Mouse (Mus musculus) kidney, embryonic 15.5 days (tissue): Measurements from ENCODE around the gene Car1. TPM values are rescaled to one million over a fixed set of nuclear protein-coding genes. Genes with fewer than 3 reads are reported as not detected.
A peak's percentile ranks its signal among the peaks of the same experiment; 100 is the strongest.
"Not testable (repeated sequence)": the region's sequence is repeated elsewhere in the genome, so short reads cannot be mapped to it uniquely, and the experiment has no call there.

Source experiments
- ATAC-seq: fragments of 200-750 bp; cut with Nextera tagmentation; replicated peaks from 2 replicates; pipeline ENCODE4 v1.8.0; 2017; ENCODE audit warnings: moderate TSS enrichment; ENCODE audit not compliant: low FRiP score
- H3K27ac ChIP-seq: fragments of 300-500 bp; sonication (generic); 2 replicates; pipeline ENCODE4 v1.5.1; 2015; ENCODE audit warnings: mild to moderate bottlenecking, inconsistent platforms
- H3K27me3 ChIP-seq: fragments of 300-500 bp; sonication (generic); 2 replicates; pipeline ENCODE4 v1.6.1; 2015; ENCODE audit warnings: inconsistent platforms
- H3K36me3 ChIP-seq: fragments of 300-500 bp; sonication (generic); 2 replicates; pipeline ENCODE4 v1.6.1; 2015; ENCODE audit warnings: inconsistent platforms
- H3K4me1 ChIP-seq: fragments of 300-500 bp; sonication (generic); 2 replicates; pipeline ENCODE4 v1.6.1; 2015; ENCODE audit warnings: inconsistent platforms
- H3K4me2 ChIP-seq: fragments of 300-500 bp; sonication (generic); 2 replicates; pipeline ENCODE4 v1.6.1; 2015; ENCODE audit warnings: moderate library complexity, mild to moderate bottlenecking, inconsistent platforms
- H3K4me3 ChIP-seq: fragments of 300-500 bp; sonication (generic); replicated peaks from 2 replicates; pipeline ENCODE4 v1.5.1; 2015; ENCODE audit warnings: mild to moderate bottlenecking, inconsistent platforms
- H3K9ac ChIP-seq: fragments of 300-500 bp; sonication (generic); 2 replicates; pipeline ENCODE4 v1.6.1; 2015; ENCODE audit warnings: mild to moderate bottlenecking, inconsistent platforms
- H3K9me3 ChIP-seq: fragments of 300-500 bp; sonication (generic); replicated peaks from 2 replicates; pipeline ENCODE4 v1.6.1; 2016; ENCODE audit warnings: inconsistent platforms
- WGBS: fragments of 180-500 bp; shearing (Covaris S2); methylation state at CpG from one replicate; pipeline ENCODE4 v1.1.7; 2015; ENCODE audit warnings: mixed read lengths; 5-methylcytosine and 5-hydroxymethylcytosine counted together
- polyA plus RNA-seq: library from polyadenylated mRNA; unstranded; fragments of >200 nt; fragmentation: Nextera tagmentation; extraction: Ambion mirVana; gene quantifications from 2 replicates; pipeline ENCODE4 v1.2.1, GENCODE M21; 2015

The Car1 gene
- polyA plus RNA-seq, 1 experiment from 2014 or later, result 0.17 TPM

DNA sequence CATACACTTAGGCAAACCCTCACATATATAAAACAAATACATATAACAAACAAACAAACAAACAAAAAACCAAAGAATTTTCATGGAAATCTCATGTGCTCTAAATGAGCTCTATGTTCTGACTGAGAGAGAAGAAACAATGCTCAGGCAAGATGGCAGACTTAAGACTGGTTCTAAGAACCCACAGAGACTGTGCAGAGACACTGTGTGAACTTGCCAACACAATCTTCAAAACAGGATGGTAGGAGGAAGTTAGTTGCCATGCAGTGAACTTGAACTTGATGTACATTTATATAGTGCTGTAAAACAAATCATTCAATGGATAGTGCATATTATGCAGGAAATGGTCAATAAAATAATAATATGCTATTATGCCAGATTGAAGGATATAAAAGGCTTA lies 1.5 kb downstream of the Car1 start:
- Histone ChIP-seq H3K4me3 (no peak overlapping the region), H3K27ac (no peak overlapping the region), H3K36me3 (no peaks in the 10 kb centered on the region), H3K4me1 (no peaks in the 10 kb centered on the region), H3K9me3 (no peaks in the 10 kb centered on the region), H3K27me3 (no peaks in the 10 kb centered on the region), H3K9ac (no peak overlapping the region), H3K4me2 (no peak overlapping the region)
- no peak for ATAC-seq

DNA sequence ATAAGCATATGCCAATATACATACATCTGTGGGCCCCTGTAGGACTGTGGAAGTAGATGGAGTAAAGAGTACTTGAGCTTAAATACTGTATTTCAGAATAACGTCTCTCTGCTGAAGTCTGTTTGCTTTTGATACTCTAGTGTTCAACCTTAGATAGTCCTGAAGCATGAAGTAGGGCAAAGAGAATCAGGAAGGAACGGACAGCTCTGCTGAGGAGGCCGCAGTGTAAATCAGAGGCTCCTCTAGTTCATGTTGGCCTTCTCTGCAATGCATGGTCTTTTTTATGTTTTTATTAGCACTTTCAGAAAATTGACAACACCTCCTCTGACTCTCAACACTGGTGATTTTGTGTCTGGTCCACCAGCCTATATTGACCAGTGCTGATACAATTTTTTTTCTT lies 2.2 kb downstream of the Car1 start:
- Histone ChIP-seq H3K4me1 (no peaks in the 10 kb centered on the region), H3K27me3 (no peaks in the 10 kb centered on the region), H3K4me2 (no peak overlapping the region), H3K27ac (no peak overlapping the region), H3K36me3 (no peaks in the 10 kb centered on the region), H3K9ac (no peak overlapping the region), H3K9me3 (no peaks in the 10 kb centered on the region), H3K4me3 (no peak overlapping the region)
- no peak for ATAC-seq
- WGBS, result 86% methylated on average over 3 of the region's 3 CpGs

DNA sequence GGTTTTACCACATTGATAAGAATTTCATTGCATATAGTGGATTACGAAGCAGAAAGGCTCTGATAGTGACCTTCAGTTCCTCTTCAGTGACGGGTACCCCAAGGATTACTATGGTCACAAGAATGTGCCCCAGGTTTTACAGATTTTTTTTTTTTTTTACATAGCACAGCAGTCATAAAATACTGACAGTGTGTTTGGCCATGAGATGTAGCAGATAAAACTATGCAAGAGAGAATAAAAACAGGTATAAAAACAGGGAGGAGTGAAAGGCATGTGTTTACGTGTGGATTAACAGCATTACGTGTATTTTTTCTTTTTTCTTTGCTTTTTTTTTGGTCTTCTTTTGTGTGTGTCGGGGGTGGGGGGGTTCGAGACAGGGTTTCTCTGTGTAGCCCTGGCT lies 3.3 kb downstream of the Car1 start:
- WGBS, result 78% methylated on average over 6 of the region's 6 CpGs
- no peak overlapping the region for H3K9ac ChIP-seq
- H3K4me2 ChIP-seq, result no peak overlapping the region
- H3K9me3 ChIP-seq, result no peaks in the 10 kb centered on the region
- no peak overlapping the region for H3K4me3 ChIP-seq
- H3K36me3 ChIP-seq, result no peaks in the 10 kb centered on the region
- no peaks in the 10 kb centered on the region for H3K4me1 ChIP-seq
- ATAC-seq, result no peak
- H3K27me3 ChIP-seq, result no peaks in the 10 kb centered on the region
- no peak overlapping the region for H3K27ac ChIP-seq

DNA sequence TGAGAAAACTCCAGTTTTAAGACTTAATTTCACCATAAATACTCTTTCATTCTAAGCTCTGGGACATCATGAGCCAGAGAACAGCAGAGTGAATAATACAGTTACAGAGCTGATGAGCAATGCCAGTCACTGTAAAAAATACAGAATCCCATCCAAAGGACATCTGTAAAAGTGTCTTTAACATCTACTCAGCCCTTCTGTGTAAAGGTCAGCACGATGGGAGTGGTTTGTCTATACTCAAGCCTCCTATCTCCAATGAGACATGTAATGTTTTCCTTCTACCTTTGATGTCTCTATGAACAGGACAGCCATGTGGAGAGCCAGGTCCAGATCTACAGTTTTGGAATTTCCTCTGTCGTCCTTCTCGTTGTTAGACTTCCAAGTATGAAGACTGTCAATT lies 11.1 kb downstream of the Car1 start:
- ATAC-seq, result no peak
- no peak overlapping the region for H3K4me2 ChIP-seq

DNA sequence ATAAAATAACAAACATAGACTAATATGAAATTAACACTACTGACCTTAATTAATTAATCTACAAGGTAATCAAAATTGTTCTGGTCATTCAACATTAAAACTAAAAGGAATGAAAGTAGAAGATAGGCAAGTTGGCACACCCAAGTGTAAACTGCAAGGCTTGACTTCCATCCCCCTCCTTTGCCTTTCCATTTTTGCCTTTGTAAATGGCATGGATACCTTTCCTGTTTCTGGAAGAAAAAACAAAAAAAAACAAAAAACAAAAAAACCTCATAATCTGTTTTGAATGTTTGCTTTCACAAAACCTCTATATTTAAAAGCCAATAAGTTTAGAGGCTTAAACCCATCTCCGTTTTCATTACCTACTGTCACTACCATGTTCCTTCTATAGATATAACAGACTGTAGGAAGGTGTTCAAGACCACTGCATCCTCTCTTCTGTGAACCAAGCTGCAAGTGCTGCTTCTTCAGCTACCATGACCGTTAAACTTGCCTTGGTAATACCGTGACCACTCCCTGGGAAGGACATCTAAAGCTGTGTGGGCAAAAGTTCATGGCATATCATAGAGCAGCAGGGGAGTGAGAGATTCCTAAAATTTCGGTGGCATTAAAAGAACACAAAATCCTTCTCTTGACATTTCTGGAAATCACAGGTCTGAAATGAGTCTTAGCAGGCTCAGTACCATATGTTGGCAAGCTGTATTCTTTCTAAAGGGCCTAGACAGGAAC lies 12.7 kb downstream of the Car1 start:
- no peaks in the 10 kb centered on the region for H3K4me1 ChIP-seq
- no peaks in the 10 kb centered on the region for H3K9me3 ChIP-seq
- no peak overlapping the region for H3K27ac ChIP-seq
- H3K27me3 ChIP-seq, result no peaks in the 10 kb centered on the region
- H3K4me3 ChIP-seq, result no peak overlapping the region
- 89% methylated on average over 4 of the region's 4 CpGs for WGBS
- H3K36me3 ChIP-seq, result no peaks in the 10 kb centered on the region
- H3K4me2 ChIP-seq, result no peak overlapping the region
- no peak for ATAC-seq
- no peak overlapping the region for H3K9ac ChIP-seq

More for the DNA sequence above, 11.1 kb downstream of the Car1 start:
- Histone ChIP-seq H3K9me3 (no peaks in the 10 kb centered on the region), H3K9ac (no peak overlapping the region), H3K36me3 (no peaks in the 10 kb centered on the region), H3K27me3 (no peaks in the 10 kb centered on the region), H3K27ac (no peak overlapping the region), H3K4me3 (no peak overlapping the region), H3K4me1 (no peaks in the 10 kb centered on the region)
- WGBS, result 76% methylated on average over 3 of the region's 3 CpGs

DNA sequence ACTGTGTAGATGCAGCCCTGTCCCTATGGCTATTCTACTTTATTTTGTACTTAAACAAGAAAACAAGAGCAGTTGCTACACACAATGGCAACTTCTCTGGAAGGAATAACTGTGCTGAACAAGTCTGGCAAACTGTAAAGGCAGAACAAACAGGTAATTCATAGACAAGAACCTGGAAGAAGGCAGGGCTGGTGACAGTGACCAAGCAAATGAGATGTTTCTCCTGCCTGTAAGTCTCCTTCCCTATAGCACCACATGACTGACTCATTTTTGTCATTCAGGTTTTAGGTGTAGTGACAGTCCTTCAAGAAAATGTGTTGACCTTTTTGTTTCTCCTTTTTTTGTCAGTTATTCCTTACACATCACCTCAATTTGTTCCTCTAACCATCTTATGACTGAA lies 16.1 kb downstream of the Car1 start:
- no peak overlapping the region for H3K27ac ChIP-seq
- H3K4me2 ChIP-seq, result no peak overlapping the region
- H3K9ac ChIP-seq, result no peak overlapping the region
- no peaks in the 10 kb centered on the region for H3K9me3 ChIP-seq
- no peak overlapping the region for H3K4me3 ChIP-seq
- H3K4me1 ChIP-seq, result peaks cover 4% of the 10 kb centered on the region; the same call in 1 of the 2 replicates
- no peak for ATAC-seq
- no peaks in the 10 kb centered on the region for H3K27me3 ChIP-seq
- H3K36me3 ChIP-seq, result no peaks in the 10 kb centered on the region

DNA sequence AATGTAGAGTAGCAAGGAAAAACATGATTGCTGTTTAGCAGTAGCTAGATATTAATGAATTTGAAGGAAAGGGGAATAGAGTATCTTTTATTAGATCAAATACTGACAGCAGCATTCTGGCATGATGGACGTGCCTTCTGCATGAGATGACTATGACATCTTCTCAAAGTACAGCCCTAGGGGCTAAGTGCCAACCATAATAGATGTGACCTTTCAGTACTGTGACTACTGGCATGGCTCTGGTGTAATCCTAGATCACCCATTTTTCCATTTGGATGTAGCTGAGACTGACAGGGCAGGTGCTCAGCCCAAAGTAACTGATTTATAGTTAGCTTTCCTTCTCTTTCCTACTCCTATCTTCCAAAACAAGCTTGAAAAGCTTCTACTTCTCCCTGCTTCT lies 20.6 kb downstream of the Car1 start:
- 69% methylated on average over 1 of the region's 1 CpGs for WGBS
- Histone ChIP-seq H3K9me3 (no peaks in the 10 kb centered on the region), H3K4me2 (no peak overlapping the region), H3K27ac (no peak overlapping the region; the same call in 1 of the 2 replicates), H3K27me3 (no peaks in the 10 kb centered on the region), H3K36me3 (no peaks in the 10 kb centered on the region), H3K4me1 (peaks cover 4% of the 10 kb centered on the region; the same call in 1 of the 2 replicates), H3K9ac (no peak overlapping the region), H3K4me3 (no peak overlapping the region)
- ATAC-seq, result no peak

DNA sequence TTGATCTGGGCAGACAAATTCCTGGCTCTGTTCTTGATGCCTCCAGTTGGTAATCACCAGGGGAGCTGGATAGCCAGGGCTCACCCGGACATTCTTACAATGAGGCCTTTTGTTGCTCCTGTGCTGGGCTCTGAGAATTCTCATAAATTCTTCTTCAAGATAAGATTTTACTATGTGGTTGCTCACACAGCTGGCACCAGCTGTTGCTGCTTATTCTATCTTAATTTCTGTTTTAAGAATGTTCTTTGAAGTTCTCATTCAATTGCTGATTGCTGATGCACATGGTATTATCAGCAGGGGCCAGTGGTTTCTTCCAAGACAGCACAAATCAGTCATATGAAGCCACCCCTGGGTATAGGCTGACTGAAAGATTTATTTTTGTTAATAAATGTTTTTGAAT lies 21.0 kb downstream of the Car1 start:
- Histone ChIP-seq H3K9me3 (no peaks in the 10 kb centered on the region), H3K4me2 (no peak overlapping the region), H3K4me3 (no peak overlapping the region), H3K27me3 (no peaks in the 10 kb centered on the region), H3K9ac (no peak overlapping the region), H3K27ac (peak overlapping the region; percentile 68), H3K36me3 (no peaks in the 10 kb centered on the region), H3K4me1 (peaks cover 4% of the 10 kb centered on the region; the same call in 1 of the 2 replicates)
- peak; percentile 58; the same call in 1 of the 2 replicates for ATAC-seq
- 42% methylated on average over 1 of the region's 1 CpGs for WGBS

DNA sequence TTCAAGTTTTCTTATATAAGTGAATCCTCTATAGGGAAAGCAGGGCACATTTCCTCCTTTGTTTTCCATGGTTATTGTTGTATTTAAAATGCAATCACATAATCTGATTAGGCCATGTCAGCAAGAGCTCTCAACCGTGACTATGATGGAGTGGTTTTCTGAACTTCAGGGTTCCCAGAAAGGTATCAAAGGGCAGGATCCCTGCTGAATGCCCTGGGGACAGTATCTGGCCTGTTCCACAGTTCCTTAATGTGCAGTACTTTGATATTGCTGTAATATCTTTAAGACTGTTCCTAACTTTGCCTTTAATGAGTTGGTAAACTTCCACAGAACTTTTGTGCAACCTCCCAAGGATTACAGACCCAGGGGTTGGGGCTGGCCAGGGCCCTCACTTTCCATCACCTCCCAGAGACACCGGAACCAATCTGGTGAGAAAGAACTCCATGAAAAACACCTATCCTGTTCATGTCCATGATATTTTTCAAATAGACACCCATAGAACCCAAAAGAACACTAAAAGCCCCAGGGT lies 21.6 kb downstream of the Car1 start:
- H3K4me1 ChIP-seq, result peaks cover 4% of the 10 kb centered on the region; the same call in 1 of the 2 replicates
- H3K4me3 ChIP-seq, result no peak overlapping the region
- H3K9me3 ChIP-seq, result no peaks in the 10 kb centered on the region
- no peak overlapping the region for H3K9ac ChIP-seq
- H3K27ac ChIP-seq, result peak overlapping the region; percentile 68
- H3K27me3 ChIP-seq, result no peaks in the 10 kb centered on the region
- H3K4me2 ChIP-seq, result no peak overlapping the region
- peak; percentile 54; the same call in 1 of the 2 replicates for ATAC-seq
- no peaks in the 10 kb centered on the region for H3K36me3 ChIP-seq
- WGBS, result 70% methylated on average over 2 of the region's 2 CpGs

DNA sequence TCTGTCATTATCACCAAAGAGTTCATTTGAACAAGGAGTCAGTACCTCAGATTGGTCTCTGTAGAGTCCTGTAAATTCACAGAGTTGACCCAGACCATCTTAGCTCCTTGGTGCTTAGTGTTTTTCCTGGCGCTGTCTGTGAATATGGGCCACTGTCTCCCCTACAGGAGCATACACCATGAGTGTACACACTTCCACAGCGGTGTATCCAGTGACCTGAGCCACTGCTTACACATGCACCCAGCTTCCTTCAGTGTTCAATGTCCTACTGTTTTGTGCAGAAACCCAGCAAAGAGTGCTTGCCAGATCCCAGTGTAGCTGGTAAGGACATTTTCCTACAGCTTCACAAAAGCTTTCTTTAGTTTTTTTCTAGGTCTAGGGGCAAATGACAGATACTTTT lies 22.8 kb downstream of the Car1 start:
- WGBS, result 82% methylated on average over 2 of the region's 2 CpGs
- Histone ChIP-seq H3K4me1 (peaks cover 4% of the 10 kb centered on the region; the same call in 1 of the 2 replicates), H3K27me3 (no peaks in the 10 kb centered on the region), H3K27ac (0 out of 2 replicates have a peak overlapping the region, but pooled peaks have one; percentile 22), H3K36me3 (no peaks in the 10 kb centered on the region), H3K4me2 (no peak overlapping the region), H3K9ac (no peak overlapping the region), H3K9me3 (no peaks in the 10 kb centered on the region), H3K4me3 (no peak overlapping the region)
- no peak for ATAC-seq

DNA sequence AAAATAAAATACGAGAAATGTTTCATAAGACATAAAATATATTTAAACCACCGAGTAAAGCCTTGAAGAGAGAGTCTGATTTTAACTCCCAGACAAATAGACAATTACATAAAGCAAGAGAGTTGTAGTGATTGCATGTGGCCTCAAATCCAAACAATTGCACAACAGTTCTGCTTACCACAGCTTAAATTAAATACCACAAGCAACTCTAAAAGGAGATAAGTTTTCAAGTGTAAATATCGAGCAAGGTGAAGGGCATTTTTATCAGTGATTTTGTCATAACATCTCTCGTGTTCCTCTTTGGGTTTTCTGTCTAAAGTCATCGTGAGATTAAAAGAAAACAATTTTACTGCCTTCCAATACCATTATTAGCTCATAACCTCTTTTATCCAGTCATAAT lies 25.0 kb downstream of the Car1 start:
- H3K4me1 ChIP-seq, H3K9ac ChIP-seq, ATAC-seq, H3K9me3 ChIP-seq, H3K27ac ChIP-seq, H3K4me3 ChIP-seq, H3K4me2 ChIP-seq, H3K27me3 ChIP-seq, H3K36me3 ChIP-seq: not testable (repeated sequence)
- WGBS, result 72% methylated on average over 5 of the region's 5 CpGs

DNA sequence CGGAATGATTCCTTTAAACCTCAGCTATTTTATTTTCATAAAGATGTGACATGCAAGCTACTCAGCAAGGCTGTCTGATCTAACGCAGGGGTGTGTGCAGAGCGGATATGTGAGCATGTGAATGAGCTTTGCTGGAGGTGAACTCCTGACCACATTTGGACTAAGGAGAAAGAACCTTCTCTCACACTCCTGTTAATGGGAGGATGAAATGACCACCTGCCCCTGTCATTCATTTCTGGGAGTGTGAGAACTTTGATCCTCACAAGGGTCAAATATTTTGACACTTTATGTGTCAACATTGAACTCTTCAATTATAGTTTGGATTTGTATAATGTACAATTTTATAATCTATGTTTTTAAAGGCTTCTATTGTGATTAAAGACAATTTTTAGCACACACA lies 25.8 kb downstream of the Car1 start:
- 74% methylated on average over 3 of the region's 3 CpGs for WGBS
- not testable (repeated sequence) for H3K9ac ChIP-seq, H3K27me3 ChIP-seq, H3K36me3 ChIP-seq, H3K4me2 ChIP-seq, ATAC-seq, H3K4me3 ChIP-seq, H3K4me1 ChIP-seq, H3K9me3 ChIP-seq, H3K27ac ChIP-seq

DNA sequence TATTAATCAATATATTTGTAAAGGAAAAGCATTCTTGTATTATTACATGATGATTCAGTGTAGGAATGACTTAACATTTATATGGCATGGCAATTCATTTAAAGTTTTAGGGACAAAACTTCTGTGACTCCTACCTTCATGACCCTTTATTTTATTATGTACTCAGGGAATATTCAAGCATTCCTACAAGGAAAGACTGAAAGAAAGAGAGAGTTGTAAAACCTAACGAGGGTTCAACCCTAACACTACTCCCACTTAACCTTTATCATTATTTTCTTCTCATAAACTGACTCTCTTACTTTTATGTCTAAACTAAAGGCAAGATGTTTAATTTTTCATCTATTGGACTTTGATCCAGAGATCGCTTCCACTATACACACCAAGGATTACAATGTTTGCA lies 28.0 kb downstream of the Car1 start:
- no peak overlapping the region for H3K27ac ChIP-seq
- no peaks in the 10 kb centered on the region for H3K9me3 ChIP-seq
- H3K4me1 ChIP-seq, result no peaks in the 10 kb centered on the region
- WGBS, result 46% methylated on average over 2 of the region's 2 CpGs
- H3K27me3 ChIP-seq, result no peaks in the 10 kb centered on the region
- no peak overlapping the region for H3K9ac ChIP-seq
- no peaks in the 10 kb centered on the region for H3K36me3 ChIP-seq
- no peak overlapping the region for H3K4me3 ChIP-seq
- no peak overlapping the region for H3K4me2 ChIP-seq
- ATAC-seq, result no peak
